Mouse (Mus musculus) adrenal gland, postnatal 4 days (tissue): ENCODE measurements around the gene Derl3. TPM values are rescaled to one million over a fixed set of nuclear protein-coding genes. Genes with fewer than 3 reads are reported as not detected.

Experiments
- DNase-seq, 2 experiments: peaks; one replicate each; pipeline ENCODE4 v3.0.0; 2021 to 2022; ENCODE audit warnings: low spot score in 2 of 2, mixed read lengths in 2 of 2
- total RNA-seq, 2 experiments: library from RNA; stranded (reverse); gene quantifications; 2 replicates each; pipeline ENCODE4 v1.2.3; 2021

Derl3 gene
- total RNA-seq, 2 experiments from 2014 or later: 3.0 to 6.0 TPM

DNA sequence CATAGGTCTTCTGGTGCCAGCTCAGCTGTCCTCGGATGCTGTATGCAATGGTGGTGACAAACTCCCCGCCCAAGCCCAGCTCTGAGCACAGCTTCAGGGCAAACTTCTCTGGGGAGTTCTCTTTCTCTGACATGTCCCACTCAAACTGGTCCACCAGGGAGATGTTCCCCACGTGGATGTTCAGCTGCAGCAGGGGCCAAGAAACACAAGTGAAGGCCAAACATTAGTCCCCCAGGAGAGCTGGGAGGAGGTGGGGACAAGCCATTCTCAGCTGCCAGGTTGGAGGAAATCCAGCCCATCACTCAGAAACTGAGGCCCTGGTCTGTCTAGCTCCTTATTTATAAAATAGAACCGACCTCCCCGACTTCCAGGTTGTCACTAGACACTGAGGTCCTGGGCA, 11.2 kb downstream of the Derl3 start:
- no peak for DNase-seq

DNA sequence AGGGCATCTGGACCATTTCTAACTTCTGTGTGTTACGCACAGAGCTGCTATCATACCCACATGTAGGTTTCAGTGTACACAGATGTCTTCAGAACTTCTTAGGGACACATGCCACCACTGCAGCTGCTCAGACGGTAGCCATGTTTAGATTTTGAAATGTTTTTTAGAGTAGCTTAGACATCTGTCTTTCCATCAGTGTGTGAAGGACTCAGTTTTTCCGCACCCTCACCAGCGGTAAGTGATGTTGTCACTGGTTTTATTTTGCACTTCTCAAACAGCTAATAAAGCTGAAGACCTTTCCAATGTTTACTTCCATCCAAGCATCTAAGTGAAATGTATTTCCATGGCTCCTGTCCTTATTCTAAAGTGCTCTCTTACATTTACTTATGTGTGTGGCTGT, 13.7 kb downstream of the Derl3 start:
- DNase-seq: no peak

DNA sequence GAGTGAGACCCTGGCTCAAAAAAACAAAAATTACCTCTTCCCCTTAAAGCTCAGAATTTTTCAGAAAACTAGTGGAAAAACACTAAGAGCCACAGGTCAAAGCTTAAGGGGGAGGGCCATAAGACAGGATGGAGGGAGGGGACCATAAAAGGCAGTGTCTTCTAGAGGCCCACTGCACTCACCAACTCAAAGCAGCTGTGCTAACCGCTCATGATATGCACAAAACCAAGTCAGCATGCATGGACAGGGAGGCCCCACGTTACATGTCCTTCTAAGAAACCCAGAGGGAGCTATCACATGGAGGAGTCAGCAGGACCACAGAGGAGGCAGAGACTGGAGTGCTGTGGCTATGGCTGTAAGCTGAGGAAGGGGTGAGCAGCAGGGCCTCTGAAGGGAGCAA, 17.5 kb downstream of the Derl3 start:
- no peak for DNase-seq

DNA sequence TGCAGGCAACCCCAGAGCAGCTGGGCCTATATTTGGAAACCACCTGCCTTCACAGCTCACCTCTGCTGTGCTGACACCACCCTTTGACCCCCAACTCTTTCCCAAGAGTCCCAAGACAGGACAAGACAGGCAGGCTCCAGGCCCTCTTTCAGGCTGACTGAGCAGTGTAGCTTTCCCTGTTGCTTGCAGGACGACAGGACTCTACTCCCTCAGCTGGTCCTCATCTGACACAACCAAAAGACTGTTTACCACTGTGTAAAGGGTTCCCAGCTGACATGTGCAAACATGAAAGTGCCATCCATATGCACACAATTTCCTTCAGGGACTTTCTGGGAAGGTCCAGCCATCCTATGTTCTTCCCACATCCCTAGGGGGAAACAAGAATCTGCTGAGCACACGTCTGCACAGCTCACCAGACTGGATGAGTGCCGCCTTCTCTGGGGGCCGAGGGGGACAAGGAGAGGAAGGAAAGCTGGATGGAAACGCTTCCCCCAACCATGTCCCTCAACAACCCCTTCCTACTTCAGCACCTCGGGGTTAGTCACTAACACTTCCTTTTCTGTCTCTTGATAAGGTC, 19.9 kb downstream of the Derl3 start:
- DNase-seq: no peak

DNA sequence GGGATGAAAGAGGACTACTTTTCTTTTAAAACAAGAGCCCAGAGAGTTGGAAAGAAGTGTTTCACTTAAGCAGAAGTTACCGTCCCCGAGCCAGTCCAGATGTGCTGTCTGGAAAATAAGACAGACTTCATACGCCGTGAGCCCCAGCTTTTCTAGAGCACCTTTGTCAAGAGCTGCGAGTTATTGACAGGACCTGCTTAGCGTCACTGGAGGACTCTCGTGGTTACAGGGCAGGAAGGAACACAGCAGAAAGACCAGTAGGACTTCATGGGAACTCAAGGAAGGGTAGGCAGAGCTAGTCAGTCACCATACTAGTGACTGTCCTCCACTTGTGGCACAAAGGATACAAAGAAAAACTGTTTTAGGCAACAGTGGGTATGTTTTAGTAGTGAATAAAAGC, 22.3 kb downstream of the Derl3 start:
- DNase-seq: no peak

DNA sequence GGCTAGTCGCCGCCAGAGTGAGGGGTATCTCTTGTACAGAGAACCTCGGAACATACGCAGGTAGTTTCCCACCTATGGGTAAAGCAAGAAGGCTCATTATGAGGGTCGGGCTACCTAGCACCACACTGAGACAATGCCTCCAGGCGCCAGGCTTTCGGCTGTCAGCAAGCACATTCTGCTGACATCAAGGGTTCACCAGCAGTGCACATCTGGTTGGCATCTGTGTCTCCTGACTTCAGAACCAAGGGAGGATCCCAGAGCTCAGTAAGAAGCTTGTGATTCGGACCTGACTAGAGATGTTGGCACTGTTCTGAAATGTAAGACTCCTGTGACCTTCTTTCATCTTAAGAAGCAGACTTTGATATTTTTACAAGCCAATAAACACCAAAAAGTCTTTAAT, 23.6 kb downstream of the Derl3 start:
- DNase-seq: no peak

DNA sequence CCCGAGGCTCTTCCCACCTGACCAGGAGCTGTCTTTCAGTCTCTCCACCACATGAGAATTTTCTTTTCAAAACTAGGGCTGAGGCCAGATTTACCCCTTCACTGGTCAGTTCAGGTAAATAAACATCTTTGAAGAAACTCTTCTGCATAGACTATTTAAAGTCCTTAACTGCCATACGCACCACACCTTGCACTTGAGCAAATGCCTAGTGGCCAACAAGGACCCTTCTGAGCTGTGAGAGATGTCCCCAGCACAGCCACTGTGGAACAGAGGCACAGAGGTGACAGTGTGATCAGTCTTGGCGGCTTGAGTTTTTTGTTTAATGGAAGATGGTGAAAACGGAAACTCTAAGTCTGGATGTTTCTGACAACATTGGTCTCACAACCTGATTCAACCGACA, 25.8 kb downstream of the Derl3 start:
- DNase-seq: no peak

DNA sequence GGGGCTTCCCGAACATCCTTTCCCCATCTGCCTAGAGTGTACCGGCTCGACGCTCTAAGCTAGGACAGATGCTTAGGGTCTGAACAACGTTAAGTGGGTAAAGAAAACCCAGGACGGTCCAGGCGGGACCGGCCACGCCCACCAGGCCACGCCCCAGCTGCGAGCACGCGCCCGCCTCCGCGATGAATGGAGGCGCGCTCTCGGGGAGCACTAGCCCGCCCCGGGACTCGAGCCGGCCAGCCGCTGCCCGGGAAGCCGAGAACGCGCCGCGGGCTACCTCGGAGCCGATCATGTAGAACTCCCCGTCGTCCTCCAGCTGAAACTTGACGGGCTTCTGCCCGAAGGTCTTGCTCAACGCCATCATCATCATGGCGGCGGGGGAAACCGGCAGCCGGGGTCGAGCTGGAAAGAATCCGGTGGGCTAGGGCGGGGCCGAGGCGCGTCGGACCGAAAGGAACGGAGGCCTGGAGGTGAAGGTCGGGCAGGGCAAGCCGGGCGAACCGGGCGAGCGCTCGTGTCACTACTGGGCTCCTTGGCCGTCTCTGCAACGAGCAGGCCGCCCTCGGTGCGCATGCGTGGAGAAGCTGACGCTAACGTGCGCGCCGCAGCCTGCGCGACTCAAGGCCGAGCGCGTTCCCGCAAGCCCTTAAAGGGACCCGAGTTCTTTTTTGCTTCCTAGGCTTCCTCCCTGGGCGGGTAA, 28.0 kb downstream of the Derl3 start, which contains the start of gene Smarcb1:
TSS of gene Smarcb1 (minus strand) at position 592 of the 700 bp plus-strand sequence.
- peak; percentile 80 to 83 for DNase-seq

DNA sequence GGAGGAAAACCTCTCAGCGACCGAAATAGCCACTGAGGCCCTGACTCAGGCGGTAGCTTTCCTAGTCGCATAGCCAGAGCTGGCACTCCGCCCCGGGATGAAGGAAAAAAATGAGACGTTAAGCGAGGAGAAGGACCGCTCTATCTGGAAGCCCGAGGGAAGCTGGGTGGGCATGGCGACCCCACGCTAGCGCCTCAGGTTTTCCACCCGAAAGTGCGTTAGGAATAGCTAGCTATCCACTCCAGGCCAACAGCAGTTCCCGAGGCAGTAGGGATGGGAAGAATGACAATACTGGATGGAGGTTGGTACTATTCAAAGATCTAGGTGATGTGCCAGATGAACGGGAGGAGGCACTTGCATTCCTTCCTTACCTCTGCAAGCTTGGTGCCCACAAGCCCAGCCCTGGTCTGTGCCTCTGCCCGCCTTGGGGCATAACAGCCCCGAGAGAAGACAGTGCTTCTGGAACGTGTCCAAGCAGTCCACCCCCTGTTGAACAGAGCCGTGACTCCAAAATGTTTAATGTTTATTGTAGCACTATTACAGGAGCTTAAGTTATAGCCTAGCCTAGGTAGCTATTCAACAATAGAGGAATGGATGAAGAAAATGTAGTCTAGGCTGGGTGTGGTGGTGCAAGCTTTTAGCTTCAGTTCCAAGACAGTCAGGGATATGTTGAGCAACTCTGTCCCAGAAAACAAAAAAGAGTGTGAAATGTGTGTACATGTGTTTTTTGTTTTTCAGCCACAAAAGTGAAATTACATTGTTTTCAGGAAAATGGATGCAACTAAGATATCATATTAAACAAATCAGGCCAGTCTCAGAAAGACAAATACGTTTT, 28.7 kb downstream of the Derl3 start:
- DNase-seq: no peak

DNA sequence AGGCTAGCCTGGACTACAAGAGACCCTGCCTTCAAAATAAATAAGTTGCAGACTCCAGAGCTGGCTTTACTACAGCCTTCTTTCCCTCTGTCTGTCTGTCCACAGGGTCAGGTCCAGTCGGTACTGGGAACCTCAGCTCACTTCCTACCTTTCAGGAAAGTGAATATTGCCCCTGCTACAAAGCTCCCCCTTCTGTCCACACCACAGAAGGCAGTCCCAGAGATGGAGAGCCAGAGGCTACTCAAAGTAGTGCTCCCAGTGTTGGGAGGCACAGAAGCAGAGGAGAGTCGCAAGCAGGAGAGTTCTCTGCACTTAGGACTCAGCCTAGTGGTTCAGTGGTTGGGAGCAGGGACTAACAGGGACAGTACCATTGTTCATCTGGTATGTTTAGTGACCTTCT, 31.1 kb downstream of the Derl3 start:
- no peak for DNase-seq

DNA sequence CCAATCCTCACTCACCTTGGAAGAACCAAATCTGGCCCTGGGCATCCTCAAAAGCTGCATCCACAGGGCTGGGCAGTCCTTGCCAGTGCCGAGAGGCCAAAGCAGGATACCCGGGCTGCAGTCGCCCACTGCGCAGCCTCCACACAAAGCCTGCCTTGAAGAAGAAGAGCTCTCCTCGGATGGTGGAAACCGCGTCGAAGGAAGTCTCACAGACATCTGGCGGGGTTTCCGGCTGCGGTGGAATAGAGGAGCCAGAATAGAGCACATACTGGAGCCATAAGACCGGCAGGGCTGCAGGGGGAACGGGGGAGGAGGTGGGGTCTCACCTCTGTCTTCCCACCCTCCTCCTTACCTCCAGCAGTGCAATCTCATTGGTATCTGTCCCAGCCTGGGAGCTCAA, 33.2 kb downstream of the Derl3 start:
- DNase-seq: no peak

DNA sequence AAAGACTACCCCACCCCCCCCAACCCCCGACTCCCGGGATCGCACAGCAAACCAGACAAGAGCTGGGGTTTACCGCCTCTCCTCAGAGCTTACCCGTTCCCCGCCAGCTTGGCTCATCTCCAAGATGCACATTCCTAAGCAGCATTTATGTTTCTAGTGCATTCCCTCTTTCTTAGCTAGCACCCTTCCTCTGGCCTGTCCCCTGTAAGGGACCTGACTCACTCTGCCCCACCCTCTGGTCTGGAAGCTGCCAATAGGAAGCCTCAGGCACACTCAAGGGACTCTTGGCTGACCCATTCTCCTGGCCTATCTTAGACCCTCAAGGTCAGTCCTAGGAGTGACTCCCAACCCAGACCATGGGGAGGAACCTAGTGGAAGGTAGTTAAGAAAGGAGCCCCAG, 37.1 kb downstream of the Derl3 start:
- DNase-seq: no peak

DNA sequence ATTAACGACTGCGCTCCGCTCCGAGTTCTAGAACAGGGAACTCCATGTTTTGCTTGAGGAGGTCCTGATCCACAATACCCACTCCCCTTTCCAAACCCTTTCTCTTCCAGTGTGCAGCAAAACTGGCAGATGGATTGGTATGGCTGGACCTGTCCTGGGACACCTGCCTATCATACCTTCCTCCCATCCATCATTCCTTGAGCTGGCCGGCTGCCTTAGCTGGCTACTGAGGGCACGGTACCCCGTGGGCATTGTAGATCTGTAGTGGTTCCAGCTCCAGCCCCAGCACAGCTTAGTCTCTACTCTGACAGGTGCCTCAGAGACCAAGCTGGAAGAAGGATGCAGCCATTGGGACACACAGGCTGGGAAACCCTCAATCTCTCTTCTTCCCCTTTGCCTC, 38.1 kb downstream of the Derl3 start:
- no peak for DNase-seq

DNA sequence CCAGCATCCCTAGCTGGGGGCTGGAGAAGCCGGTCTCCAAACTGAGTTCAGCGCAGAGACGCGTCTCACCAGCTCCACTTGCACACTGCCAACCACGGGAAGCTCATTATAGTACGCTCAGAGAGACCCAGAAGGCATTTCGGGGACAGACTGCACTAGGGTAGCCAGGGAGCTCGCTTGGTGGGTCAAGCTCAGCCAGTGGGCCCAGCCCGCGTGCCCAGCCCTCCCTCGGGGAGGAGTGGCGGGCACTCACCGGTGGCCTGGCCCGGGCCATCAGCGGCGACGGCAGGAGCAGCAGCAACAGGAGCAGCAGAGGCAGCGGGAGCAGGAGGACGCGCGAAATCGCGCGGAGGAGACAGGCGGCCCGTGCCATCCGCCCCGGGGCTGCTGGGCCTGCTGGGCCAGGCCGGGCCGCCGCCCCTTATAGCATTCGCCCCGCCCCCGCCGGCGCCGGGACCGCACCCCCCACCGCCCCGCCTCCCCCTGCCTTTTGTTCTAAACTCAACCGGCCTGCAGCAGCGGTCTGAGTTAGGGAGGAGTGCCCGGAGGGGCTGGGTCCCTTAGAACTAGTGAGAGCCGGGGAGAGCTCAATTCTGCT, 39.0 kb downstream of the Derl3 start:
- DNase-seq: peak in 1 of 2 experiments; percentile 28

DNA sequence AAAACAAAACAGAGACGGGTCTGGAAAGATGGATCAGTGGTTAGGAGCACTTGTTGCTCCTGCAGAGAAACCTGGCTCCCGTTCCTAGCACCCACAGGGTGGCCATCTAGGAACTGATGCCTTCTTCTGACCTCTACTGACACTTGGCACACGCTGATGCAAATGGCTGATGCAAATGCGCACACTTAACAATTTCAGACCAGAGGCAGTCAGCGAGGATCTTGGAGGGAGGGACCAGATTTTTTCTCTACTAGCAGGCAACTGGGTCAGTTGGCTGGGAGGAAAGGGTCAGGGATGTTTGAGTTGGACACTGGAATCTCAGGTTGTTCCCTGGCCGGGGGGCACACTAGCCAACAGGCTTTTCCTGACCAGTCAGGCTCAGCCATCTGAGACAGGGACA, 39.7 kb downstream of the Derl3 start, which contains the start of gene Chchd10:
TSS of gene Chchd10 (plus strand) at position 240 of the 400 bp plus-strand sequence.
- DNase-seq: no peak

DNA sequence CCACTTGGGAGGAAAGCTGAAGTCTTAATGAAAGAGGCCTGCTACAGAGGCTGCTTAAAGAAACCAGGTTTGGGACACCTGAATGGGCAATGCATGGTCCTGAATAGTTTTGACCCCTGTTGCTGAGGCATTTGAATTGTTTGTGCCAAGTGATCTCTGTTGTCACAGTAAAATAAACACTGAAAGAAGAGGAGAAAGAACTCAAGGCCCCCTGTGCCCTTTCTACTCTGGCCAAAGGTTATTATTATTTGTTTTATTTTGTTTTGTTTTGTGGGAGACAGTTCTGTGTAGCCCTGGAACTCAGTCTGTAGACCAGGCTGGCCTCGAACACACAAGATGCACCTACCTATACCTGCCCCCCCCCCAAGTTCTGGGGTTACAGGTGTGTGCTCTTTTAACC, 41.8 kb downstream of the Derl3 start:
- DNase-seq: no peak

DNA sequence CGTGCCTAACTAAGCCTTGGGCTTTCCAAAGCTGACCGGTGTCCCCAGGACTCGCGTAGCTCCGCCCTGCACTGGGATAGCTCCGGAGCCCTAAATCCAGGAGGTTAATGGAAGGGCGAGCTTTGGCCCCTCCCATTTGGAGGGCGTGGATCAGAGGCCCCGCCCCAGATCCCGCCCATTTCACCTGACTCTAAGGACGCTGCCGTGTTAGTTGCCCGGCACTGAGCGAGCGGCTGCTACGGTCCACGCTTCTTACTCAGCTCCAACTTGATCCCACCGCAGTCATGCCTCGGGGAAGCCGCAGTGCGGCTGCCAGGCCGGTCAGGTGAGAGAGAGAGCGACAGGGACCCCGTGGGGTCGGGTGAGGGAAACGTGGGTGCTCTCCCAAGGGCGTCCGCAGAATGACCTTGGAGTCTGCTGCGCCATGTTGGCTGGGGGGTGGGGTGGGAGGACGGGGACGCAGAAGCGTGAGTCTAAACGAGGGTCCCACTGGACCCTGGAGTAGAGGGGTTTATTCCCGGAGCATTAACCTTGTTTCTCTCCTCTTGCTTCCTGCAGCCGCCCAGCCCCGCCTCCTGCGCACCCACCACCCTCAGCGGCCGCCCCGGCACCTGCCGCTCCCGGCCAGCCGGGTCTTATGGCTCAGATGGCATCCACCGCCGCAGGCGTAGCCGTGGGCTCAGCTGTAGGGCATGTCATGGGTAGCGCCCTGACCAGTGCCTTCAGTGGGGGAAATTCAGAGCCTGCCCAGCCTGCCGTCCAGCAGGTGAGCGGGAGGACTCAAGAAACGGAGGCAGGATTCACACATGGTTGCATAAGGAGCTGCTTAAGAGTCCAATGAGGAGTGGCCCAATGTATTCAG, 42.7 kb downstream of the Derl3 start, which contains the start of gene Mmp11:
TSS of gene Mmp11 (minus strand) at position 817 of the 862 bp plus-strand sequence.
- DNase-seq: peak; percentile 33 to 64

DNA sequence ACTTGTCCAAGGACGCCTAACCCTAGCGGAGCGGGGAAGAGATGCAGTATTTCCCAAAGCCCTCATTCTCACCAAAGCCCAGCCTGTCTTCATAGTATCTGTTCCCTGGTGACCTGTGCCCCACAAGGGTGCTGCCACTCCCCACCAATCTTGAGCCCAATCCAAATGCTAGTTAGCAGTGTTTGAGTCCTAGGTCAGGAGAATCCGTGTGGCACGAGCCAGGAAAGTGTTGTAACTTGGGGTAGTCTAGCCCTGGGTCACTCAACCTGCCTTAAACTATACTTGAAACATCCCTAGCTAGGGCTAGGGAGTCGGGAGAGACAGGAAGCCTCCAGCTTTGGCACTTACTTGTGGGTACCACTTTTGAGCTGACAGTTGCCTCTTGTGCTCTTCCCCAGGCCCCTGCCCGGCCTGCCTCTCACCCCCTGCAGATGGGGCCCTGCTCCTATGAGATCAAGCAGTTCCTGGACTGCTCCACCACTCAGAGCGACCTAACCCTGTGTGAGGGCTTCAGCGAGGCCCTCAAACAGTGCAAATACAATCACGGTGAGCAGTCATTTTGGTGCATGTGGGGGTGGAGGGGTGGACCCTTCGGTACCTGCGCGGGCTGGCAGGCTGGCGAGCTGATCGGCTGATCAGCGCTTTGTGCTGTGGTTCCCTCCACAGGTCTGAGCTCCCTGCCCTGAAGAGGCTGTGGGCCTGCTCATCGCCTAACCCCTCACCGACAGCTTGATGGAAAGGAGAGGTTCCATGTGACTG, 43.9 kb downstream of the Derl3 start:
- DNase-seq: no peak

DNA sequence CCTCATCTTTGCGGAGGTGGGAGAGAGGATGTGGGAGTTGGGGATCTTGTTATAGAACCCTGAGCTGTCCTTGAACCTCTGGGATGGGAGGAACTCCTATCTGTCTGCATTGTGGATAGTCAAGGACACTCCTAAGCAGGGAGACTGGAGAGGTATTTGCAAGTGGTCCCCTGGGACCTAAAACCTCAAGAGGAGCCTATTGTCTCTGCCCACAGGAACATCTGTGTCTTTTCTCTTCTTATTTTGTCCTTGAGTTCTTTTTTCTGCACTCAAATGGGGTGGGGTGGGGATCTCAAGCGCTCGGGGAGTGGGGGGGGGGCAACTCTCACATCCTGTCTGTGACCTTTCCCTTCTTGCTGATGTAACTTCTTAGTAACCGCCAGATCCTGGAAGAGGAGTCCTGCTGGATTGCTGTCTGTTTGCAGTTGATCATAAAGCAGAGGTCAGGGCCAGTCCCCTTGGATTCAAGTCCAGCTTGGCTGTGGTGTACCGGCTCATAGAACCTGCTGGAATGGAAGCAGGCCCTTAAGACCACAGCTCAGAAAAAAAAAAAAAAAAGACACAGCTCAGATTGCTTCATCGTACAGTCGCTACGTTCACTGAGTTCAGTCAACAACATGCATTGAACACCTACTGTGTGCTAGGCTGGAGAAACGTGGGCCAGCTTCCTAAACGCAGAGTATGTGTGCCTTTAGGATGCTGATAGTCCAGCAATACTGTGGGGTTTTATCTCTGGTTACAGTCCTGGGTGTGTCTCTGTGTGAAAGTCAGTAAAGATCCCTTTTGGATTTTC, 44.8 kb downstream of the Derl3 start:
- no peak for DNase-seq
